Mouse (Mus musculus) embryonic facial prominence, embryonic 14.5 days (tissue): ENCODE results near the gene Tbxa2r. TPM values are rescaled to one million over a fixed set of nuclear protein-coding genes. Genes with fewer than 3 reads are reported as not detected.

Source experiments
- ATAC-seq: fragments of 200-750 bp; cut with Nextera tagmentation; 2 replicates; pipeline ENCODE4 v1.8.0; 2017; ENCODE audit warnings: low read depth, moderate number of reproducible peaks, moderate TSS enrichment
- DNase-seq: peaks from one replicate; pipeline ENCODE4 v3.0.0-alpha.2; 2015; ENCODE audit warnings: low spot score
- H3K27ac ChIP-seq: fragments of 300-500 bp; sonication (generic); replicated peaks from 2 replicates; pipeline ENCODE4 v1.5.1; 2014; ENCODE audit warnings: low read depth, mild to moderate bottlenecking, low read length, moderate library complexity
- H3K27me3 ChIP-seq: fragments of 300-500 bp; sonication (generic); replicated peaks from 2 replicates; pipeline ENCODE4 v1.6.1; 2014; ENCODE audit warnings: low read length; ENCODE audit not compliant: control insufficient read depth, insufficient read depth
- H3K36me3 ChIP-seq: fragments of 300-500 bp; sonication (generic); 2 replicates; pipeline ENCODE4 v1.6.1; 2014; ENCODE audit warnings: low read length, mixed read lengths; ENCODE audit not compliant: control insufficient read depth, insufficient read depth
- H3K4me1 ChIP-seq: fragments of 300-500 bp; sonication (generic); 2 replicates; pipeline ENCODE4 v1.6.1; 2014; ENCODE audit warnings: antibody characterized with exemption, low read length; ENCODE audit not compliant: control insufficient read depth, insufficient read depth
- H3K4me2 ChIP-seq: fragments of 300-500 bp; sonication (generic); 2 replicates; pipeline ENCODE4 v1.6.1; 2014; ENCODE audit warnings: low read depth, mild to moderate bottlenecking, low read length, moderate library complexity, mixed read lengths
- H3K4me3 ChIP-seq: fragments of 300-500 bp; sonication (generic); 2 replicates; pipeline ENCODE4 v1.5.1; 2014; ENCODE audit warnings: low read depth, mild to moderate bottlenecking, low read length
- H3K9ac ChIP-seq: fragments of 300-500 bp; sonication (generic); 2 replicates; pipeline ENCODE4 v1.6.1; 2014; ENCODE audit warnings: low read depth, mild to moderate bottlenecking, low read length, moderate library complexity, mixed read lengths
- H3K9me3 ChIP-seq: fragments of 300-500 bp; sonication (generic); 2 replicates; pipeline ENCODE4 v1.6.1; 2016; ENCODE audit warnings: low read length; ENCODE audit not compliant: control insufficient read depth
- WGBS: fragments of 180-500 bp; shearing (Covaris S2); extraction: QIAGEN DNeasy Blood & Tissue Kit; methylation state at CpG from one replicate; pipeline ENCODE4 v1.1.7; 2014; 5-methylcytosine and 5-hydroxymethylcytosine counted together
- polyA plus RNA-seq: library from polyadenylated mRNA; unstranded; fragments of >200 nt; fragmentation: Nextera tagmentation; extraction: Ambion mirVana; gene quantifications from 2 replicates; pipeline ENCODE4 v1.2.1, GENCODE M21; 2014

The Tbxa2r gene
- polyA plus RNA-seq, 1 experiment from 2014 or later = 6.7 TPM

DNA sequence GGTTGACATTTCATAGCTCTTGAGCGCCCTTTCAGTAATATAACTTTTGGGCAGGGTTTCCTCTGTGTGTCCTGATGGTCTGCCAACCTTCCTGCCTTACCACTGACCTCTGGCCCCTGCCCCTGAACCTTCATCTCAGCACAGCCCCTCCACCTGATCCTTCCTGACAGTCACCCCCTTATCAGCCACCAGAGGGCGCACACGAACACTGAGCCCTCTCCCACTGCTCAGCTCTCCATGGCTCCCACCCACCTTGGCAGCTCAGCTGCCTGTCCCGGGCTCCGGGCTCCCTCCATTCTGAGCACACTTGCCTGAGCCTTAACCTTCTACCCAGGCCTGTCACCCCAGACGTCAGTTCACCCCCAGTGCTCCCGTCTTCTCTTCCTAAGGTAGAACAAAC, 39.3 kb upstream of the Tbxa2r start:
- H3K27me3 ChIP-seq = peaks cover 38% of the 10 kb centered on the region
- ATAC-seq (no peak), DNase-seq (peak; percentile 76)
- no peak overlapping the region for H3K27ac ChIP-seq
- peak overlapping the region; percentile 23; the same call in 1 of the 2 replicates for H3K4me2 ChIP-seq
- H3K9ac ChIP-seq = no peak overlapping the region
- no peaks in the 10 kb centered on the region for H3K9me3 ChIP-seq
- H3K4me1 ChIP-seq = peaks cover 7% of the 10 kb centered on the region
- WGBS = 2% methylated on average over 7 of the region's 7 CpGs
- no peak overlapping the region for H3K4me3 ChIP-seq
- H3K36me3 ChIP-seq = no peaks in the 10 kb centered on the region

DNA sequence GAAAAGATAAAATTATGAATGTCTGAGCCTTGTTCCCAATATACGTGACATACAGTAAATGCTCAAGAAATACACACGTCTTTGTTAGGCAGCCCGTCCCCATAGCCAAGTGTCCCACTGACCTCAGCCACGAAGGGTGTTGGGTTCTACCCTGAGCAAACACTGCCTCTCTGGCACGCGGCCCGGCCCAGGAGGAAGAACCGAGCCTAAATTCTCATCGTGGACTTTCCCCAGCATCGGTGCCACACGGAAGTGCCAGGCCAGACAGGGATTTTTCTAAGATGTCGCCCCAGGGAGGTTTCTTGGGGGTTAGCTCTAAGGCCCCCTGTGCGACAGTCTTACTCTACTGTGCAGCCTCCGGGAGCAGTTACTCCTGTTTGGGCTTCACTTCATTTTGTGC, 38.7 kb upstream of the Tbxa2r start:
- H3K27ac ChIP-seq = no peak overlapping the region
- DNase-seq (no peak), ATAC-seq (no peak)
- H3K9ac ChIP-seq = no peak overlapping the region
- 53% methylated on average over 14 of the region's 14 CpGs for WGBS
- peaks cover 33% of the 10 kb centered on the region for H3K27me3 ChIP-seq
- H3K9me3 ChIP-seq = no peaks in the 10 kb centered on the region
- no peaks in the 10 kb centered on the region for H3K36me3 ChIP-seq
- H3K4me1 ChIP-seq = peaks cover 12% of the 10 kb centered on the region
- no peak overlapping the region for H3K4me3 ChIP-seq
- 0 out of 2 replicates have a peak overlapping the region, but pooled peaks have one; percentile 23 for H3K4me2 ChIP-seq

GRCm38 (mm10) chr10:81290698-81291460, 37.7 kb upstream of the Tbxa2r start:
- DNase-seq (peak; percentile 52), ATAC-seq (no peak)
- Histone ChIP-seq H3K27ac (no peak overlapping the region), H3K27me3 (peaks cover 24% of the 10 kb centered on the region), H3K4me2 (peak overlapping the region; percentile 31), H3K9ac (peak overlapping the region; percentile 31; the same call in 1 of the 2 replicates), H3K4me1 (peaks cover 12% of the 10 kb centered on the region), H3K4me3 (0 out of 2 replicates have a peak overlapping the region, but pooled peaks have one; percentile 7), H3K9me3 (no peaks in the 10 kb centered on the region), H3K36me3 (0 out of 2 replicates have a peak, but pooled peaks cover 8% of the 10 kb centered on the region)
- 8% methylated on average over 21 of the region's 24 CpGs for WGBS

DNA sequence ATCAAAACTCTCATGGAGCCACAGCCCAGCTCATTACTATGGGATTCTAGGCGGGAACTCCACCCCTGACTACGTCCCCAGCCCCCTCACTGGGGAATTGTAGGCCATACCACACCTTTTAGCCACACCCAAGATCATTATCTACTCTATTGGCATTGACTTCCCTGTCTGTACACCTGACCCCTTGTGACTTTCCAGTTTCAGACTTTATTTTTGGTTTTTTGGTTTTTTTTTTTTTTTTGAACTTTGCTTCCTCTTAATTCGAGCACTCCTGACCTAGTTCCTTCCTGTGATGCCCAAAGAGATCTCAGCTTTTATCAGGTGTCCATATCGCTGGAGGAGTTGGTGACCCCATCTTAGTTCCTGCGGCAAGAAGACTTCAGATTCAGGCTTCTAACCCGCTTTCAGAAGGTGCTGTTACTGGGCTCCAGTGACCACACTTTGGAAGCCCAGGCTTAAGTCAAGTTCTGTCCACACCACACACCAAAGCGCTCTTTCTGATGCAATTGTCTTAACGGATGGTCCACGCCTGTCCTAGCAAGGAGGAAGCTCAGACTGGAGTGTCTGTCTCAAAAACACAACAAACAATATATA, 36.9 kb upstream of the Tbxa2r start, which contains the start of gene Tjp3:
Gene Tjp3, minus strand, starts transcription at position 71 of the 594 bp plus-strand sequence.
- Histone ChIP-seq H3K36me3 (0 out of 2 replicates have a peak, but pooled peaks cover 10% of the 10 kb centered on the region), H3K27ac (no peak within 1 kb of the TSS), H3K4me1 (peaks cover 12% of the 10 kb centered on the region), H3K9ac (peak within 1 kb of the TSS; percentile 31; the same call in 1 of the 2 replicates), H3K4me3 (peak within 1 kb of the TSS; percentile 78; the same call in 1 of the 2 replicates), H3K4me2 (peak within 1 kb of the TSS; percentile 99), H3K27me3 (peaks cover 24% of the 10 kb centered on the region), H3K9me3 (no peaks in the 10 kb centered on the region)
- ATAC-seq (no peak), DNase-seq (no peak)
- 66% methylated on average over 9 of the region's 9 CpGs for WGBS

- H3K4me3 ChIP-seq = peak within 1 kb of the TSS; percentile 78
- peak within 1 kb of the TSS; percentile 81 for H3K27ac ChIP-seq
- peak within 1 kb of the TSS; percentile 99 for H3K4me2 ChIP-seq
- peak within 1 kb of the TSS; percentile 87 for H3K9ac ChIP-seq
- peaks cover 12% of the 10 kb centered on the region for H3K4me1 ChIP-seq
- WGBS = 0% methylated on average over 41 of the region's 80 CpGs
- peaks cover 24% of the 10 kb centered on the region for H3K27me3 ChIP-seq
- H3K36me3 ChIP-seq = 0 out of 2 replicates have a peak, but pooled peaks cover 10% of the 10 kb centered on the region
- peak; percentile 99 for DNase-seq
- H3K9me3 ChIP-seq = no peaks in the 10 kb centered on the region
- peak; percentile 96 for ATAC-seq
Measured at GRCm38 (mm10) chr10:81292554-81293333, 35.8 kb upstream of the Tbxa2r start, which contains the start of gene Pip5k1c. Pip5k1c (plus strand) TSS chr10:81292963.

- peak overlapping the region; percentile 99 for H3K4me2 ChIP-seq
- H3K27me3 ChIP-seq = peaks cover 24% of the 10 kb centered on the region
- 3% methylated on average over 19 of the region's 25 CpGs for WGBS
- H3K4me1 ChIP-seq = peaks cover 12% of the 10 kb centered on the region
- no peak for DNase-seq
- H3K36me3 ChIP-seq = 0 out of 2 replicates have a peak, but pooled peaks cover 10% of the 10 kb centered on the region
- peak overlapping the region; percentile 78 for H3K4me3 ChIP-seq
- H3K9me3 ChIP-seq = no peaks in the 10 kb centered on the region
- ATAC-seq = peak; percentile 6; the same call in 1 of the 2 replicates
- peak overlapping the region; percentile 81; the same call in 1 of the 2 replicates for H3K27ac ChIP-seq
- H3K9ac ChIP-seq = peak overlapping the region; percentile 87
Measured at GRCm38 (mm10) chr10:81293334-81294030, 35.0 kb upstream of the Tbxa2r start.

- H3K4me1 ChIP-seq = peaks cover 12% of the 10 kb centered on the region
- 41% methylated on average over 8 of the region's 8 CpGs for WGBS
- no peak overlapping the region for H3K27ac ChIP-seq
Measured at GRCm38 (mm10) chr10:81294442-81294841, 34.1 kb upstream of the Tbxa2r start.

More at GRCm38 (mm10) chr10:81294442-81294841, 34.1 kb upstream of the Tbxa2r start:
- Histone ChIP-seq H3K4me3 (peak overlapping the region; percentile 78), H3K36me3 (0 out of 2 replicates have a peak, but pooled peaks cover 10% of the 10 kb centered on the region), H3K9ac (peak overlapping the region; percentile 87), H3K9me3 (no peaks in the 10 kb centered on the region), H3K4me2 (peak overlapping the region; percentile 99), H3K27me3 (peaks cover 24% of the 10 kb centered on the region)
- ATAC-seq (no peak), DNase-seq (no peak)
